Mouse (Mus musculus): Measurements from ENCODE around the gene Ikbke. TPM values are rescaled to one million over a fixed set of nuclear protein-coding genes. Genes with fewer than 3 reads are reported as not detected.

Gene Ikbke
- total RNA-seq, 2 experiments from 2014 or later: 1.8 to 2.2 TPM

DNA sequence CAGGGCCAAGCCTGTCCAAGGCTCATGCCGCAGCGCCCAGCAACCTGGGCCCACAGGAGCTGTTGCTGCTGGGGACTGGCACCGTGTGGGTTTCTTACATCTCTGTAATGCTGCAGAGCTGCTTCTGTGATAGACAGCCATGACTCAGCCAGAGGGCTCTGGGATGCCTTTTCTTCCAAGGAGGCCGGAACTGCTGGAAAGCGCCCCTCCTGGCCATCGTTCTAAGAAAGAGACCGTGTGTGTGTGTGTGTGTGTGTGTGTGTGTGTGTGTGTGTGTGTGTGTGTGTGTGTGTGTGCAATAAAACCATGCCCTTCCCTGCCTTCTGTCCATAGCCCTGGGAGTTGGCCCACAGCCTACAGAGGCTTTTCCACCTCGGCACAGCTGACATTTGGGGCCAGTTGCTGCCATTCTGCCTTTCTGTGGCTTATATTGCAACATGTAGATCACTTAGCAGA lies 69.4 kb downstream of the Ikbke start:
- intact Hi-C loops (cut with DNase I): no loop called here
- peak in 1 of 2 experiments; percentile 51 for DNase-seq (ENCODE audit: extremely low spot score in 1 of 2, low spot score in 2 of 2)

DNA sequence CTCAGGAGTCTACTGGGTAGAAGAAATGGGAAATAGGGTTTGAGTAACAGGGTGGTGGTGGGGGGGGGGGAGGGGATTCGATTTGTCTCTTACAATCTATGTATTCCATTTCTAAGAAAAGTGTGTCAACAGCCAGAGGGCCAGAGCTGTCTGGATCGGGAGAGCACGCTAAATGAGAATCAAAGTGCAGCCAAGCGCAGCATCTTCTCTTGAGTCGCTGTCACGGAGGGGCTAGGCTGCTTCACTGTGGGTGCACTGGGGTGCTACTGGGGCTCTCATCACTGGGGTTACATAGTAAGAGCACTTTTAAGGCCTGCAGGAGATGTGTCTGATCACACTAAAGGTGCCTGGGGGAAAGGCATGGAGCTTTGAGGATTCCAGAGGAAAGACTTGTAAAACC lies 70.6 kb downstream of the Ikbke start:
- intact Hi-C loops (cut with DNase I): no loop called here
- DNase-seq (ENCODE audit: extremely low spot score in 1 of 2, low spot score in 2 of 2): no peak

- DNase-seq (ENCODE audit: extremely low spot score in 1 of 2, low spot score in 2 of 2): no peak
- intact Hi-C loops (cut with DNase I): no loop called here
Observed at GRCm38 (mm10) chr1:131208081-131208480, 71.3 kb downstream of the Ikbke start.

GRCm38 (mm10) chr1:131207531-131207930 lies 71.9 kb downstream of the Ikbke start:
- intact Hi-C loops (cut with DNase I): loop anchor here (1.0 kb wide), 1 partner anchor 25 kb away; no protein-coding TSS in a partner anchor
- DNase-seq (ENCODE audit: extremely low spot score in 1 of 2, low spot score in 2 of 2): peak in 1 of 2 experiments; percentile 84

- DNase-seq (ENCODE audit: extremely low spot score in 1 of 2, low spot score in 2 of 2): no peak
- intact Hi-C loops (cut with DNase I): no loop called here
Observed at GRCm38 (mm10) chr1:131206342-131206741, 73.1 kb downstream of the Ikbke start.

DNA sequence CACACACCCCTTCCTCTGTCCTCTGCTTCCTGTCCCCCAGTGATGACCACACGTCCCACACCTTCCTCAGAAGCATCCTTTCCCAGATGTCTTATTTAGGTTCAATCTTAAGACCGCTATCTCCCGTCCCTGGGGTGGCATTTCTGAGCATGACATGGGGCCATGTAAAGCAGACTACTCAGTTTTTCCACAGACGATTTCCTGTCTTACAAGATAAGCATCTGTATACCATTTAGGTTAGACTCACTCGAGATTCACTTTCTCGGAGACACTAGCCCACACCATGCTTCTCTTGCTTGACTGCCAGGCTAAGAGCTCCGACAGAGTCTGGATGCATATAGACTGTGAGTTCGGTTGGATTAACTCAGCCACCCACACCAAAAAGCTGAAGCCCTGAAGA lies 74.9 kb downstream of the Ikbke start:
- no peak for DNase-seq (ENCODE audit: extremely low spot score in 1 of 2, low spot score in 2 of 2)
- intact Hi-C loops (cut with DNase I): no loop called here

Other genes with a start within 250 kb of the Ikbke start
- gene Mapkapk2, start 181.8 kb downstream of the Ikbke start, total RNA-seq (2021): 10 to 100 TPM; 26.8 to 31.1 TPM
- 10 to 100 TPM in 1 of 2 experiments, 1 to 10 TPM in 1; 9.9 to 11.3 TPM for gene Dyrk3, start 141.3 kb downstream of the Ikbke start, total RNA-seq (2021)
- gene Eif2d, start 126.4 kb downstream of the Ikbke start, total RNA-seq (2021): 10 to 100 TPM; 37.9 to 39.6 TPM
- gene Rassf5, start 34.3 kb downstream of the Ikbke start, total RNA-seq (2021): 10 to 100 TPM; 19.9 to 21.8 TPM
- gene Srgap2, start 247.7 kb upstream of the Ikbke start, total RNA-seq (2021): 100 to 1,000 TPM; 137 TPM
- 1 to 10 TPM; 1.4 to 1.7 TPM for gene Fam72a, start 248.3 kb upstream of the Ikbke start, total RNA-seq (2021)